Mouse (Mus musculus) thymus, adult 2 months (tissue): Measurements from ENCODE around the gene Wdr4. TPM values are rescaled to one million over a fixed set of nuclear protein-coding genes. Genes with fewer than 3 reads are reported as not detected.

Source experiments
- DNase-seq: peaks from one replicate; pipeline ENCODE4 v3.0.0; 2021
- H3K27ac ChIP-seq: fragments of 200-500 bp; 2 replicates; pipeline ENCODE4 v1.5.1; 2012; ENCODE audit warnings: low read length, control low read depth; ENCODE audit not compliant: control insufficient read depth, insufficient read depth
- H3K27me3 ChIP-seq: fragments of 200-500 bp; 2 replicates; pipeline ENCODE4 v1.6.1; 2012; ENCODE audit warnings: mild to moderate bottlenecking, low read length, moderate library complexity, mixed read lengths; ENCODE audit not compliant: control insufficient read depth, insufficient read depth
- H3K36me3 ChIP-seq: fragments of 200-500 bp; 2 replicates; pipeline ENCODE4 v1.6.1; 2012; ENCODE audit warnings: mild to moderate bottlenecking, low read length, moderate library complexity; ENCODE audit not compliant: control insufficient read depth, insufficient read depth
- H3K4me1 ChIP-seq: fragments of 200-500 bp; replicated peaks from 2 replicates; pipeline ENCODE4 v1.6.1; 2012; ENCODE audit warnings: low read length; ENCODE audit not compliant: control insufficient read depth, insufficient read depth
- H3K4me3 ChIP-seq: fragments of 200-500 bp; 2 replicates; pipeline ENCODE4 v1.5.1; 2012; ENCODE audit warnings: mild to moderate bottlenecking, low read length, control low read depth, moderate library complexity; ENCODE audit not compliant: control insufficient read depth, insufficient read depth
- CTCF ChIP-seq: fragments of 200-500 bp; IDR thresholded peaks from 2 replicates; pipeline ENCODE4 v1.5.1; 2012; ENCODE audit warnings: mild to moderate bottlenecking, control low read depth, low read length, moderate library complexity, borderline replicate concordance; ENCODE audit not compliant: control insufficient read depth, poor library complexity, insufficient read depth; ENCODE audit errors: extremely low read depth
- POLR2A ChIP-seq: fragments of 200-500 bp; IDR thresholded peaks from 2 replicates; pipeline ENCODE4 v1.6.1; 2012; ENCODE audit warnings: mild to moderate bottlenecking, low read length, control low read depth, moderate library complexity; ENCODE audit not compliant: control insufficient read depth, poor library complexity, insufficient read depth; ENCODE audit errors: extremely low read depth
- WGBS: fragments of 180-500 bp; shearing (Covaris S2); methylation state at CpG from one replicate; pipeline ENCODE4 v1.1.7; 2018; 5-methylcytosine and 5-hydroxymethylcytosine counted together
- polyA plus RNA-seq: library from polyadenylated mRNA; depleted of rRNA; stranded (reverse); fragments of >200 nt; gene quantifications from 2 replicates; pipeline ENCODE4 v1.2.3, GENCODE M21; 2012; rRNA removed

Wdr4 gene
- polyA plus RNA-seq, 1 experiment = 36.5 TPM

GRCm38 (mm10) chr17:31452816-31453215, 67.0 kb downstream of the Wdr4 start:
- WGBS = 68% methylated on average over 2 of the region's 2 CpGs
- no peaks in the 10 kb centered on the region for H3K27me3 ChIP-seq
- no peak overlapping the region for H3K4me3 ChIP-seq
- DNase-seq = no peak
- no peak overlapping the region for H3K27ac ChIP-seq
- no peaks in the 10 kb centered on the region for H3K4me1 ChIP-seq
- TF ChIP-seq POLR2A (no peak), CTCF (no peak)
- H3K36me3 ChIP-seq = no peaks in the 10 kb centered on the region

DNA sequence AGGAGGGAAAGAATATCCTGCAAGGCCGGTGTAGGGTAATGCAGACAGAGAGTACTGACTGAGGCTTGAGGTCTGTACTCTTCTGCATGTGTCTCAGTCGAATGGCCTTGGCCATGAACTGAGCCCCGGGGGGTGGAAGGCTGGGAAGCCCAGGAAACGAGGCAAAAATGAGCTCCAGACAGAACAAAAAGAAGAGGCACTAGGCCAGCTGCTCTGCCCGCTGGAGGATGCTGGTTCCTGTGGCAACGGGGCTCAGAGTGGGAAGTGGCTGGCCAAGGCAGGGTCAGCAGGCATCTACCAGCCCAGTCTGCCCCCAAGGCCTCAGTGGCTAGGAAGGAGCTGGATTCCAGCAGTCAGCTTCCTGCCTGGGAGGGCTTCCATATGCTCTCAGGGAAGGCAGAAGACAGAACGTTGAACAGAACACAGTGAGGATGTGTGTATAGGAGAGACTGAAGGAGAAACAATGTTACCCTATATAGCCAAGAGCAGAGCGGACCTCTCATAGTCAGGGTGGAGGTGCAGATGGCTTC, 68.5 kb downstream of the Wdr4 start:
- Histone ChIP-seq H3K27me3 (no peaks in the 10 kb centered on the region), H3K27ac (no peak overlapping the region), H3K4me3 (no peak overlapping the region), H3K4me1 (no peaks in the 10 kb centered on the region), H3K36me3 (no peaks in the 10 kb centered on the region)
- no peak for TF ChIP-seq CTCF
- no peak for DNase-seq
- WGBS = 58% methylated on average over 8 of the region's 8 CpGs

DNA sequence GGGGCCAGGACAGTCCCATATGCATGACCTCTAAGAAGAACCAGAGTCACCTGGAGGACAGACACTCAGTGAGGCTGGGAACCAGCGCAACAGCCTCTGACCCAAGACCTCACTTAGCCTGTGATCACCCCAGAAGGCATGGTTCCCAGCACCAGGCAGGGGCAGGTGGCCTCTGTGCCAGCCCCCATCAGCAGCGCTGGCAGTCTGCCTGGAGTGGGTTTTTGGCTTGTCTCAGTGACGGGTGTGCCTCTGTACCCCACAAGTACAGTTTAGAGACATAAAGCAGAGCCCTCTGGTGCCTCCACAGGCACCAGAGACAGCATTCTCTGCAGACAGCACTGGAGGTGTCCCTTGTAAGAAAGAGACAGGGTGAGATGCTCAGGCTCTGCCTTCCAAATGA, 69.6 kb downstream of the Wdr4 start:
- H3K4me3 ChIP-seq = no peak overlapping the region
- WGBS = 40% methylated on average over 3 of the region's 3 CpGs
- H3K4me1 ChIP-seq = no peaks in the 10 kb centered on the region
- no peak for DNase-seq
- H3K27ac ChIP-seq = no peak overlapping the region
- TF ChIP-seq POLR2A = no peak
- TF ChIP-seq CTCF = no peak
- H3K36me3 ChIP-seq = no peaks in the 10 kb centered on the region
- no peaks in the 10 kb centered on the region for H3K27me3 ChIP-seq

DNA sequence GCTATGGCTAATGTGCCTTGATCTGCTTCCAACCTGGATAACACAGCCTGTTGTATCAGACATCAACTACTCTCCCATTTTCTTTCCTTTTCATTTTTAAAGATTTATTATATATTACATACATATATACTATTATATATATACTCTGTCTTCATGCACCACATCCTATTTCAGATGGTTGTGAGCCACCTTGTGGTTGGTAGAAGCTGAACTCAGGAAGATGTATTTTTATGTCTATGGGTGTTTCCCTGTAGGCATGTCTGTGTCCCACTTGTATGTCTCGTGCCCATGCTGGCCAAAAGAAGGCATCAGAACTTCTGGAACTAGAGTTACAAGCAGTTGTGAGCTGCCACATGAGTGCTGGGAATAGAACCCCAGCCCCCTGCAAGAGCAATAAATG, 71.3 kb downstream of the Wdr4 start:
- TF ChIP-seq POLR2A = no peak
- TF ChIP-seq CTCF = no peak
- H3K27ac ChIP-seq = no peak overlapping the region
- no peaks in the 10 kb centered on the region for H3K4me1 ChIP-seq
- no peak for DNase-seq
- H3K36me3 ChIP-seq = no peaks in the 10 kb centered on the region
- WGBS = 46% methylated on average over 1 of the region's 1 CpGs
- H3K27me3 ChIP-seq = no peaks in the 10 kb centered on the region
- H3K4me3 ChIP-seq = no peak overlapping the region

GRCm38 (mm10) chr17:31447766-31448165, 72.0 kb downstream of the Wdr4 start:
- Histone ChIP-seq H3K27me3 (no peaks in the 10 kb centered on the region), H3K27ac (no peak overlapping the region), H3K36me3 (no peaks in the 10 kb centered on the region), H3K4me3 (no peak overlapping the region), H3K4me1 (no peaks in the 10 kb centered on the region)
- no peak for DNase-seq
- WGBS = 46% methylated on average over 5 of the region's 5 CpGs
- TF ChIP-seq CTCF (no peak), POLR2A (no peak)

- Histone ChIP-seq H3K36me3 (no peaks in the 10 kb centered on the region), H3K27ac (no peak overlapping the region), H3K27me3 (no peaks in the 10 kb centered on the region), H3K4me1 (no peaks in the 10 kb centered on the region), H3K4me3 (no peak overlapping the region)
- DNase-seq = no peak
- WGBS = 78% methylated on average over 7 of the region's 7 CpGs
- TF ChIP-seq POLR2A = no peak
- no peak for TF ChIP-seq CTCF
Observed at GRCm38 (mm10) chr17:31445061-31445731, 74.6 kb downstream of the Wdr4 start.

Other genes starting within 250 kb of the Wdr4 start
- gene Rsph1, start 242.6 kb downstream of the Wdr4 start, polyA plus RNA-seq = 0.29 and 0.51 TPM in 2 replicates
- gene Slc37a1, start 233.2 kb downstream of the Wdr4 start, polyA plus RNA-seq = 59.6 and 59.7 TPM in 2 replicates
- 4.6 and 4.9 TPM in 2 replicates for gene Pde9a, start 133.8 kb downstream of the Wdr4 start, polyA plus RNA-seq
- 122 and 128 TPM in 2 replicates for gene Ndufv3, start 135 bp upstream of the Wdr4 start, polyA plus RNA-seq
- gene Pknox1, start 44.8 kb upstream of the Wdr4 start, polyA plus RNA-seq = 73.6 and 80.5 TPM in 2 replicates
- gene Cbs, start 117.3 kb upstream of the Wdr4 start, polyA plus RNA-seq = 1.4 and 1.6 TPM in 2 replicates
- 102 and 114 TPM in 2 replicates for gene U2af1, start 138.9 kb upstream of the Wdr4 start, polyA plus RNA-seq
- gene Cryaa, start 157.8 kb upstream of the Wdr4 start, polyA plus RNA-seq = 2.2 and 4.9 TPM in 2 replicates